Mouse (Mus musculus) left cerebral cortex, postnatal 10 days (tissue): Measurements from ENCODE around the gene Pax7. TPM values are rescaled to one million over a fixed set of nuclear protein-coding genes. Genes with fewer than 3 reads are reported as not detected.

Experiments
- DNase-seq, 2 experiments: peaks; one replicate each; pipeline ENCODE4 v3.0.0; 2021 to 2022; ENCODE audit warnings: low spot score in 2 of 2, mixed read lengths in 1 of 2; ENCODE audit errors: extremely low spot score in 1 of 2
- intact Hi-C: fragments of 180-260 bp; cut with DNase I; formaldehyde crosslinking; loops from one replicate; pipeline ENCODE4 v1.15.1; 2025
- total RNA-seq, 2 experiments: library from RNA; stranded (reverse); gene quantifications; 2 replicates each; pipeline ENCODE4 v1.2.3; 2021

Gene Pax7
- total RNA-seq, 2 experiments from 2014 or later, result not detected

GRCm38 (mm10) chr4:139771125-139771631 lies 62.1 kb downstream of the Pax7 start:
- DNase-seq, result no peak
- intact Hi-C loops, result no loop called here

- intact Hi-C loops, result no loop called here
- no peak for DNase-seq
Measured at GRCm38 (mm10) chr4:139767823-139768222, 65.5 kb downstream of the Pax7 start.

- DNase-seq, result no peak
- intact Hi-C loops, result no loop called here
Measured at GRCm38 (mm10) chr4:139767115-139767718, 66.1 kb downstream of the Pax7 start.

GRCm38 (mm10) chr4:139761911-139762310 lies 71.4 kb downstream of the Pax7 start:
- no peak for DNase-seq
- intact Hi-C loops, result loop anchor here (5.0 kb wide), 1 partner anchor 80 kb away; no protein-coding TSS in a partner anchor

GRCm38 (mm10) chr4:139760736-139761135 lies 72.6 kb downstream of the Pax7 start:
- DNase-seq, result no peak
- intact Hi-C loops, result loop anchor here (5.0 kb wide), 1 partner anchor 82 kb away; no protein-coding TSS in a partner anchor

- intact Hi-C loops, result no loop called here
- no peak for DNase-seq
Measured at GRCm38 (mm10) chr4:139758512-139759340, 74.6 kb downstream of the Pax7 start.

GRCm38 (mm10) chr4:139756931-139757330 lies 76.4 kb downstream of the Pax7 start:
- intact Hi-C loops, result no loop called here
- no peak for DNase-seq

GRCm38 (mm10) chr4:139754148-139754710 lies 79.1 kb downstream of the Pax7 start:
- no peak for DNase-seq
- intact Hi-C loops, result no loop called here

GRCm38 (mm10) chr4:139750926-139751325 lies 82.4 kb downstream of the Pax7 start:
- DNase-seq, result no peak
- intact Hi-C loops, result no loop called here

GRCm38 (mm10) chr4:139747190-139747936 lies 86.0 kb downstream of the Pax7 start:
- intact Hi-C loops, result no loop called here
- DNase-seq, result no peak

GRCm38 (mm10) chr4:139746177-139746576 lies 87.2 kb downstream of the Pax7 start:
- no peak for DNase-seq
- intact Hi-C loops, result no loop called here

- intact Hi-C loops, result no loop called here
- no peak for DNase-seq
Measured at GRCm38 (mm10) chr4:139744765-139745395, 88.4 kb downstream of the Pax7 start.

- intact Hi-C loops, result no loop called here
- DNase-seq, result no peak
Measured at GRCm38 (mm10) chr4:139743626-139744025, 89.7 kb downstream of the Pax7 start.

- intact Hi-C loops, result no loop called here
- peak; percentile 42 to 63 for DNase-seq
Measured at GRCm38 (mm10) chr4:139737035-139737434, 96.3 kb downstream of the Pax7 start.

GRCm38 (mm10) chr4:139727101-139727500 lies 106.2 kb downstream of the Pax7 start:
- intact Hi-C loops, result no loop called here

GRCm38 (mm10) chr4:139725421-139725820 lies 107.9 kb downstream of the Pax7 start:
- no peak for DNase-seq
- intact Hi-C loops, result no loop called here

More at GRCm38 (mm10) chr4:139727101-139727500, 106.2 kb downstream of the Pax7 start:
- DNase-seq, result no peak

- intact Hi-C loops, result no loop called here
- DNase-seq, result no peak
Measured at GRCm38 (mm10) chr4:139724296-139724695, 109.0 kb downstream of the Pax7 start.

- DNase-seq, result no peak
- intact Hi-C loops, result no loop called here
Measured at GRCm38 (mm10) chr4:139718978-139719377, 114.3 kb downstream of the Pax7 start.
